Mouse (Mus musculus) spleen, postnatal 14 days (tissue): ENCODE data around the gene Tnfrsf13c.

Experiments used
- DNase-seq, 2 experiments: peaks; one replicate each; pipeline ENCODE4 v3.0.0; 2021 to 2022; ENCODE audit warnings: low spot score in 2 of 2

Tnfrsf13c gene

DNA sequence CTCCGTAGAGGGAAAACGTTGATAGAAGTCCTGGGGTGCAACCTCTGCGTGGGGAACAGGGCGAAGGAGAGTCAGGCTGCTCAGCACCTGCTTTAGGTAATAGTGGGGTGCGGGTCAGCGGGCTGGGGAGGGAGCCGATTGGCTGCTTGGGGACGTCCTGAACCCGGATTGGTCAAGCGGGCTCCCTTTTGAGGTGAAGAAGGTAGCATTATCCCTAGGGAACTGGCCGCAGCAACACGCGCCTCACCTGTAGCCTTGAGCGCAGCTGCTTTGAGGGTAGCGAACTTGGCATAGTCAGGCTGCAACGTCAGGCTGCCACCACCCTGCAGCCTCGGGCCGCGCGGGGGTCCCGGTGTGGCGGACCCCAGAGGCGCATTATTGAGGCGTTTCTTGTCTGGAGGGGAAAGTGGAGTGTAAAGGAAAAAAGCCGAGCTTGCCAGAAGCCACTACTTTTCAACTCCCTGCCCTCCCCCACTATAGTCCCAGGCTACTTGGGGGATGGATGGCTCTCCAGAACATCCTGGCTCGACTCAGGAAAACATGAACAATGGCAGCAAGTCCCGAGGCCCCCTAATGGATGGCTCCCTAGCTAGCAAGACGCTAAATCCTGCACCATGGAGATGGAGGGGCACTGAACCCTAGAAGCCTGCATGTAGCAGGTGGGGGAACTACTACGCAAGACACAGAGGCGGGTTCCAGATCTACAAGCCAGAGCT, 16.5 kb downstream of the Tnfrsf13c start:
- no peak for DNase-seq

DNA sequence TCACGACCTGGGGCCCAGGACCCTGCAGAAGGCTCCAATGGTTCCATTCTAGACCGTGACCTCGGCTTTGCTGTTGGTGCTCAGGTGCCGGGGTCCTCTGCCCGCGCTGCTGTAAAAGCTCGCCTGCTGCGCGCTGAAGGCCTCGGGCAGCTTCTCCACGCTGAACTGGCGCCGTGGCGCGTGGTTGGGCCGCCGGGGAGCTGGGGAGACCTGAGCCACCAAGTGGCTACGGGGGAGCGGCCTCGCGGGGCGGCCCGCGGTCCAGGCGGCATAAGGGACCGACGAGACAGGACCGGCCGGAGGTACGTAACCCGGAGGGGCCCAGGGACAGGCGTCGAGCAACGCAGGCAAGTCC, 17.1 kb downstream of the Tnfrsf13c start:
- DNase-seq, result no peak

DNA sequence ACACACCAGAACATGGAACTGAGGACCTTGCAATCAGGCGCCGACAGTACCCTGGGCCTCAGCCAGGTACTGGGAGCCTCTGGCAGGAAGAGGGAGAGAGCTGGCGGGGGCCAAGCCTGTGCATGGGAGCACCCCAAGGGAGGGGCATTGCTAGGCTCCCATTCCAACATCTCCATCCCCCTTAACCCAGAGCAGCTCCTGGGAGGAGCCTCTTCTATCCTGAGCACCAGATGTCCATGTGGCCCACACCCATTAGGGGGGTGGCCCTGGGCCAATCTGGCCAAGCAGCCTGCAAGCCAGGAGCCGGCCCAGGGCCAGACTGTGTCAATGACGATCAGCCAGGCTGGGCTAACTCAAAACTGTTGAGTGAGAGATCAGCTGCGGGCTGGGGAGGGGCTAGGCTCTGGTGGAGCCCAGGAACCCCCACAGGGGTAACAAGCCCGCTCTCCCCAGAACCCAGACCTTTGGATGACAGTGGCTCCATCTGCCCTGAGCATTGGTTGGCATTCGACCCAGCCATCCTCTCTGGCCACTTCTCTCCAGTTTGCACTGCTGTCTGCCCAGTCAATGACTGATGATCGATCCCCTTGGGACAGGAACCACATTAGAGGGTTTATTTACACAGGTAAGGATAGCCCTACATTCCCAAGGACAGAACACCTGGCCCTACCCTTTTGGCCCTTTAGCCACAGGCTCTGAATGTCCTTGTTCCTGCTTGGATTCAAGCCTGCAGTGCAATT, 17.6 kb downstream of the Tnfrsf13c start:
- DNase-seq, result no peak

DNA sequence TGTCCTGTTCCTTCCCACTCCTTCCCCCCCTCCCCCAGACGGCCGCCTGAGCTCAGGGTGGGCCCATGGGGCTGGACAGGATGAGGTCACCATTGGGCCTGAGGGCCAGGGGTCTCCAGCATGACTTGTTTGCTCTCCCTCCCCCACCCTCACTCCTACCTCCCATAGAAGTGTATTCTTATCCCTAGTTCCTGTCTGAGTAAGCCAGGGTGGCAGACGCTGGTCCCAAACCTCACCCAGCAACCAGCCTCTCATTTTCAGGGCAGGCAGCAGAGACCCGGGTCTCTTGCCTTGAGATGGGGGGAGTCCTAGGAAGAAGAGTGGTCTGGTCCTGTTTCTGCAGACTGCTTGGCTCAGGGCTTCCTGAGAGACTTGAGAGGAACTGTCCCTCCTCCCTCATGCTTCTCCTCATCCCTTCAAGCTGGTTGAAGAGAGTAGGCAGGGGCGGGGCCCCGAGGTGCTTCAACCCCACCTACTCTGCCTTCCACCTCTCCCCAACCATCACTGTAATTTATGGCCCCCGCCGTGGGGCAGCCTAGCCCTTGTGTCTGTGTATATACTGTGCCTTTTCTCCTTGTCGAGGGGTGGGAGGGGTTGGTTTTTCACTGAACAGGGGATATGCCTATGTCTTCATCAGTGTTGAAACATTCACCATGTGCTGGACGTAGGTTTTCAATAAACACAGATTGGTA, 19.3 kb downstream of the Tnfrsf13c start:
- DNase-seq, result no peak

DNA sequence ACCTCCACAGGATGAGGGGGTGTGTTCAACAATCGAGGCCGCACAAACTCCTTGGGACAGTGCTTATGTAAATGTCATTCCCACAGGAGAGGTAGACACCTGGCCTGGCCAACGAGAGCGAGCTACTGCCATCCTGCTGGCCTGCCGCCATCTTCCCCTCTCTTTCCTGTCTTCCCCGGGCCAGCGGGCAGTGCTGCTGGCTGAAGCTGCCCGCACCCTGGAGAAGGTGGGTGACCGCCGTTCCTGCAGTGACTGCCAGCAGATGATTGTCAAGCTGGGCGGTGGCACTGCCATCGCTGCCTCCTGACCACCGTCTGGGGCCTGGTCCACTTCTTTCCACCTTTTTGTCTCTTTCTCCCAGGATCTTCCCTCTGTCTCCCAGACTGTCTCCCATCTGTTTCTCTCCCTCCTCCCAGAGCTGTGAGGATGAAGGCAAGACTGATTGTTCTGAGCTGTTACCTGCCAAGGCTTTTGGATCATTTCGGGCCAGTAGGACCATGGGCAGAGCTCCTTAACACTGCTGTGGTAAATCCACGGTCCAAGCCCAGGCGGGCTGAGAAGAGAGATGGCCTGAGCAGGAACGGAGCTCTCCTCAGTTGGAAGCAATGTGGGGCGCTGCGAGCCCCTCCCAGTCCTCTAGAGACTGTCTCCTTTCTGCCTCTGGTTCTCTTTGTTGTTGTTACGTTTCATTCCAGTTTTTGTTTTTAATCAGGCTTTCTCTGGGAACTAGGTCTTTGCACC, 20.4 kb downstream of the Tnfrsf13c start:
- no peak for DNase-seq

DNA sequence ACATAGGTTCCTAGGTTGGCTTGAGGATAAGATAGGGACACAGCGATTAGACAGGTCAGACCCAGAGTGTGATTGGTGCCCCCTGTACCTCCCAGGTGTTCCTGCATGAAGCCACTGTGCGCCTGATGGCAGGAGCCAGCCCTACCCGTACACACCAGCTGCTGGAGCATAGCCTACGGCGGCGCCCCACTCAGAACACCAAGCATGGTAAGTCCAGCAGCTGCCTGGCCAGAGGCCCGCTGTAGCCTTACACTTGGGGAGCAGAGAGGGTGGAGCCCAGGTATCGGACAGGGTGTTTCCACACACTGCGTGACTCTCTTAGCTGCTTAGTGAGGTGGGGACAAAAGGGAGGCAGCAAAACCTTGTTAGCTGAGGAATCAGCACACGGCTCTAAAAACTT, 21.1 kb downstream of the Tnfrsf13c start:
- no peak for DNase-seq

DNA sequence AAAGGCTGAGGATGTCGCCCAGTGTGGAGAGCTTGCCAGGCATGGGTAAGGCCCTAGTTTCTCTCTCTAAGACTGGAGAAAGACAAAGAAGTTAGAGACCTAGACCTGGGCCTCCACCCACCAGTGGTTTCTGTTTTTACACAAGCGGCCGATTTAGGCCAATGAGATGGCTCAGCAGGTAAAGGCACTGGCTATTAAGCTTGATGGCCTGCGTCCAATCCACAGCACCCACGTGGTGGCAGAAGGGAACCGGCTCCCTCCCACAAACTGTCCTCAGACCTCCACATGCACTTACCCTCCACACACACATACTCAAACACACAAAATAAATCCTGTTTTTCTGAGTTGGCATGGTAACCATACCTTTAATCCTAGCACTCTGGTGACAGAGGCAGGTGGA, 22.1 kb downstream of the Tnfrsf13c start:
- DNase-seq, result no peak

DNA sequence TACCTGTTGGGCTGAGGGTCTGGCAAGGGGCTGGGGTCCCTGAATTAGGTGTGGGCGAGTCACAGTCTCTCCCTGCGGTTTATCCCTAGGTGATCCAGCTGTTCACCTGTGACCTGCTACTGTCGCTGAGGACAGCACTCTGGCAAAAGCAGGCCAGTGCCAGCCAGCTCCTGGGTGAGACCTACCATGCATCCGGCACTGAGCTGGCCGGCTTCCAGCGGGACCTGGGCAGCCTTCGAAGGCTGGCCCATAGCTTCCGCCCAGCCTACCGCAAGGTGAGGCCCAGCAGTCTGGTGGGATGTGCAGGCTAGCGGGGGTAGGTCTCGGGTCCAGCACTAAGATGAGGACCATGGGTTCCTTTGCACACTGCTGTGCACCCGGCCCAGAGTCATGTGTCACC, 24.6 kb downstream of the Tnfrsf13c start:
- no peak for DNase-seq

DNA sequence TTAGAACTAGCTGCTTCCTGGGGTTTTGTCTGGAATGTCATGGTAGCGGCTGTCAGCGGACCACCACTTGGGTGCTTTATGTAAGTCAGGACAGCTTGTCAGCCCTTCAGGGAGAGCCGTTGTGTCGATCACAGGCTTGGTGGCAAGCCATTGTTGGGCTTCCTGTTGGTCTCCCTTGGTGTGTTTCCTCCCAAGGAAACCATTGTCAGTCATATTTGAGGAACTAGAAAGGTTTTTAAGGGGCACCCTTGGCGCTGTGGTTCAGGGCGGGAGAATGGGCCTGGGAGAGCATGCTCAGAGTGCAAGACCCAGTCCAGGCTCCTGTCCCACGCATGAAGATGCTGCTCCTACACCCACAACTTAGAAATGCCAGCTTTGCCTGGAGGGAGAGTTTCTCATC, 25.8 kb downstream of the Tnfrsf13c start:
- no peak for DNase-seq

DNA sequence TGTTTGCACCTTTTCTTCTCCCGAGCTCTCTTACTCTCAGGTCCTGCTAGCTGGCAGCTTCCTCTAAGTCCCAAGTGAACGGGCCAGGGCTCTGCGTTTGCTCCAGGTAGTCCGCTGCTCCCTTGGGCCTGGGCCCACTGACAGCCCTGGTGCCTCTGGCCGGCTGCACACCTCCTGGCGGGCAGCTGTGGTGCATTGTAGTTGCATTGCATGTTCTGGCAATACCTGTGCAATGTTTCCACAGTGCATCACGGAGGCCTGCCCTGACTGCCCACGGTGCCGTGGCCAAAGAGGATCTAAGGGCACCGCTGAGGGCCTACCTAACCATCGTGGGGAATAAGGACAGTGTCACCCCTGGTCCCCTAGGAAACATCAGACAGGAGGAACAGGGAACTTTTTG, 26.2 kb downstream of the Tnfrsf13c start:
- DNase-seq, result no peak

DNA sequence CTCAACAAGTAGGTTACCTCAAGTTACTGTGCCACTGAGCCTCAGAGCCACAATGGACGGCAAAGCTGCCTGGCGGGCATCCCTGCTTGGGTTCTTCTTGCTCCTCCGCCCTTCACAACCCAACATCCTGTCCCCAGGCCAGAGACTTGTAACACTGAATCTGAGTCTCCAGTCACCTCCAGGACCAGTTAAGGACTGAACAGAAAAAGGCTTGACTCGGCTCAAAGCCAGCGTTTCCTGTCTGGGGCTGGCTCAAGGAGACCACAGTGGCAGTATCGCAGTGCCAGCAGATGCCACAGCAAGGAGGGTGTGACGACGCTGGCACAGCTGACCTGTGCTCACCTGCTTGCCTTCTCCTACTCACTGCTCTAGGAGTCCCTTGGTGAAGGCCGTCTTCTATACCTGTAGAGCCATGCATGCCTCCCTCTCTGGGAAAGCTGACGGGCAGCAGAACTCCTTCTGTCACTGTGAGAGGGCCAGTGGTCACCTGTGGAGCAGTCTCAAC, 26.9 kb downstream of the Tnfrsf13c start:
- no peak for DNase-seq

DNA sequence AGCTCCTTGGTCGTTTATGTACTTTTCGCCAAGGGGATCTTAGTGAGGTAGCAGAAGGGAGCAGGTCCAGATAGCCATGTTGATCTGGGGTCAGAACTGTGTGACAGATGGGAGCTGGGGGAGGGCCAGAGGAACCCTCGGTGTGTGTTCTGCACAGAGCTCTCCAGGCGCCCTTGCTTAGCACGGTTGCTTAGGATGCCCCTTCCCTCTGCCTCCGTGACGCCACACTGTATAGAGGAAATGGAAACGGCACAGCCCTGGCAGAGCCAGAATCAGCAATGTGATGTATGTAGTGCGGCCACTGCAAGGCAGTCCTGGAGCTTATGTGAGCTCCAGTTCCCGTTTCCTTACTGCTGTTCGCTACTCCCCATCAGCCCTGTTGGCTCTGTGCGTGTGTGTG, 27.9 kb downstream of the Tnfrsf13c start:
- DNase-seq, result no peak

DNA sequence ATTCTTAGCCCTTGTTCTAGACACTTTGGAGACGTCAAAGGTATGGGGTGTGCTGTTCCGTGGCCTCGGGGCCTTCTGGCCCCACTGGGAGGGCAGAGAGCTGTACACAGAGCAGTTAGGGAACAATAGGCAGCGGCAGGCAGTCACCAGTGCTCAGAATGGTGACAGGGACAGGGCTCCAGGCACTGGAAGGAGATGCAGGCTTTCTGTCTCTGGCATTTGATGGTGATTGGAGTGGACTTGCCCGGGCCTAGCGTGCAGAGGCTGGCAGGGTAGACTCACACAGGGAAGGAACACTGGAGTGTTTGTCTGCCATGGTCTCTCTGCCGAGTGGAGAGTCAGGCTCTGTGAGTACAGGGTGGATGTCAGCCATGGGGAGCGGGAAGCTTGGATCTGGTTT, 31.6 kb downstream of the Tnfrsf13c start:
- no peak for DNase-seq

DNA sequence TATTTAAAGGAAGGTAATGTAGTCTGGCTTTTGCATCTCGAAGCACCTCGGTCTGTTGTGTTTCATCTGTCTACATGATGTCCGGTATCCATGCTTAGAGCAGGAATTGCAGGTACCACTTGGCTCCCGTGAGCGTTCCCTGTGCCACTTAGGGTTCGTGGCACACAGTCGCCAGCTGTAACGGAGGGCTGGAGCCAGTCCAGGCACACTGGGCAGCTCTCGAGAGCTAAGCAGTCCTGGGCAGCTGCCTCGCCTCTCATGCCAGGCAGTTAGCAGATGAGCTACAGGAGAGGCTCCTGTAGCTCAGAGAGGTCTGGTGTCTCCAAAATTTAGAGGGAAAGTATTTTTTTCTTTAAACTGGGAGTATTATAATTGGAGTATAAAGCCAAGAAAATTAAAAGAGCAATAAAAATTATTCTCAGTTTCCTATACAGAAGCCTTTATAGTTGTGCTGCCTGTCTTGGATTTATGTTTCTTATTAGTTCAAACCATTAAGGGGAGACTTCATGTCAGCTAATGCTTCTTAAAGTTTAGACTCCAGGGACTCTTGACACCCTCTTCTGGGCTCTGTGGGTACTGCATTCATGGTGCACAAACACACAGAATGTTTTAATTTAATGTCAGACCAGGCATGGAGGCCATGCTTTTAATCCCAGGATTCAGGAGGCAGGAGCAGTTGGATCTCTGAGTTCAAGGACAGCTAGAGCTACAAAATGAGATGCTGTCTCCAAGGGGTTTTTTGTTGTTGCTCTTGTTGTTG, 35.5 kb downstream of the Tnfrsf13c start:
- DNase-seq, result peak in 1 of 2 experiments; percentile 67

DNA sequence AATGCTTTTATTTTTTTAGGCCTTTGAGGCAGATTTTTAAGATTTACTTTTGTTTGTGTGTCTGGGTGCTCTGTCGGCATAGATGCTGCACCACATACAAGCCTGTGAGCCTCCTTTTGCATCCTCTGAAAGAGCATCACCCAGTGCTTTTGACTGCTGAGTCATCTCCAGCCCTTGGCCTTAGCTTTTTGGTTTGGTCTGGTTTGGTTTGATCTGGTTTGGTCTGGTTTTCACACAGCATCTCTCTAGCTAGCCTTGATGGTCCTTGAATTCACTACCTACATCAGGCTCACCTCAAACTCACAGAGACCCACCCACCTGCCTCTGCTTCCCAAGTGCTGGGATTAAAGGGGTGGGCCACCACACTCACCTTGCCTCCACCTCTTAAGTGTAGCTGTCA, 36.2 kb downstream of the Tnfrsf13c start:
- DNase-seq, result no peak

DNA sequence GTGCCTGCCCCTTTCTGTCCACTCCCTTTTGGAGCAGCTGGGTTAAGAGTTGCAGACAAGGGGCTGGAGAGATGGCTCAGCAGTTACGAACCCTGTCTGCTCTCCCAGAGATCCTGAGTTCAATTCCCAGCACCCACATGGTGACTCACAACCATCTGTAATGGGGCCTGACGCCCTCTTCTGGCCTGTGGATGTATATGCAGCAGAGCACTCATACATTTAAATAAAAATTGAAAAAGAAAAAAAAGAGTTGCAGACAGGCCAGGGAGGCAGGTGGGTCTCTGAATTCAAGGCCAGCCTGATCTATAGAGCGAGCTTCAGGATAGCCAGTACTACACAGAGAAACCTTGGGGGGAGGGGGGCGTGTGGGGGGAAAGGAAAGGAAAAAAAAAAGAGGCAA, 36.8 kb downstream of the Tnfrsf13c start:
- no peak for DNase-seq

DNA sequence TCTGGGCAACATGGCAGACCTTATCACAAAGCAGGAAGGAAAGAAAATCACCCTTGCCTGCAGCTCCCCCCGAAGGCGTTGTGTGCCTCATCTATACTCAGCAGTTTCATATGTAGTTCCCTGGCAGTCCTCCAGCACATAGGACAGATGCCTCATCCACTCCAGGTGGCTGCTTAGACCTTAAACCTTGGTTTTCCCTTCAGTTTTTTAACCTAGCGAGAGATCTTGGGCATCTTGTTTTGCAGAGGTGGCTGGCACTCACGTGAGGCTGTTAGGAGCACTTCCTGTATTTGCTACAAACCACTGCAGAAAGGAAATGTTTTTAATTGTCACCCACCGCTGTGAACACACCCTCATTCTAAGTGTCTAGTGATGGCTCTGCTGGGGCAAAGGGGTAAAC, 37.2 kb downstream of the Tnfrsf13c start:
- DNase-seq, result no peak

DNA sequence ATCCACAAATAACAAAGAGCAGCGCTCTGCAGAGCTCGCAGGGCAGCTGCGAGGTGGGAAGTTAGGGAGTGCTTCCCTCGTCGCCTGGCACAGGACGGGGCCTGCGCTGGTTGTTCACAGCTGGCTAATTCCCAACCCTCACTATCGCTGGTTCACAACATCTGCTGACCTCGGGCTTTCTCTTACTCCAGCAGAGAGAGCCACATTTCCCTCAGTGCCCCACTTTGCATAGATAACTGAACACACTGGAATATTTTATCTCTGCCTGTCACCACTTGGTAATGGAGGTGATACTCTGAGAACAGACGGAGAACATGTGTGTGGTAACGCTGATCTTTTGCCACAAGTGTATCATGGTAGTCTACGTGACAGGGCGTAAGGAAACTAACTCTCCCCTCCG, 38.0 kb downstream of the Tnfrsf13c start:
- no peak for DNase-seq

DNA sequence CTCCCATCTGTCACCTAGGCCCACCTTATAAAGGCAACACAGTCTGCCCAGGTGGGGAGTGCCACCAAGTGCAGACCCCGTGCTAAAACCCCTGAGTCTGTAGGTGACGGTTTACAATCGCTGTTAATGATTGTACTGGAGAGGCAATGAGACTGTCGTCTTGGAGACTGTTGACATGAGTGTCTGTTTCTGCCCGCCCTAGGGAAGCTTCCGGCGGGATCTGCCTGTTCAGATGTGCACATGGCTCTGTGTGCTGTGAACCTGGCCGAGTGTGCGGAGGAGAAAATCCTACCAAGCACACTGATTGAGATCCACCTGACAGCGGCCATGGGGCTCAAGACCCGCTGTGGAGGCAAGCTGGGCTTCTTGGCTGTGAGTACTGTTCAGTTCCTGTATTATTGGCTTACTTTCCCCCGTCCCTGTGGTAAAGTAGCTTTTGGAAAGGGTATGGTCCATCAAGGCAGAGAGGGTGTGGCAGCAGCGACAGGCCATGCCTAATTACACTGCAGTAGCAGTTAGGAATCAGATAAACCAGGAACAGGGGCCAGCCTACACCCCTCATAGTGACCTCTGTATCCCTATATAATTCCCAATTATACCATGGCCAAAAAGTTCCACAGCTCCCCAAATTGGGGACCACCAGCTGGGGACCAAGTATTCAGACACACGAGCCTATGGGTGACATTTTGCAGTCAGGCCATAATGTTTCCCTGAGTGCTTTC, 38.9 kb downstream of the Tnfrsf13c start:
- no peak for DNase-seq

DNA sequence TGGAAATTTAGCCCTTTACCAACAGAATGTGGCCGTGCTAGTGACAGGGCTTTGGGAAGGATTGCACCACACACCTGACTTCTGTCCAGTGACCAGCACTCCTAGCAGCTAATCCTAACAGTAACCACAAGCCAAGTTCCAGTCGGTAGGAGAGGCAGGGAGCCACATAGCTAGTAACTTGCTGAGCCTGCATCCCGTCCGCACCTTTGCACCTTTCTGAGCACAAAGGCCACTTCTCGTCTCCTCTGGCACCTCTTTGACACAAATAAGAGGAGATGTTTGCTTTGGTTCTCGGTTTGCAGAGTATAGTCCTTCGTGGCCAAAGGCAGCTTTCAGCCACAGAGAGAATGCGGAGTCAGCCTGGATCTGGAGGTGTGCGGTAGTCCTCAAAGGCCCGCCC, 39.5 kb downstream of the Tnfrsf13c start:
- no peak for DNase-seq

DNA sequence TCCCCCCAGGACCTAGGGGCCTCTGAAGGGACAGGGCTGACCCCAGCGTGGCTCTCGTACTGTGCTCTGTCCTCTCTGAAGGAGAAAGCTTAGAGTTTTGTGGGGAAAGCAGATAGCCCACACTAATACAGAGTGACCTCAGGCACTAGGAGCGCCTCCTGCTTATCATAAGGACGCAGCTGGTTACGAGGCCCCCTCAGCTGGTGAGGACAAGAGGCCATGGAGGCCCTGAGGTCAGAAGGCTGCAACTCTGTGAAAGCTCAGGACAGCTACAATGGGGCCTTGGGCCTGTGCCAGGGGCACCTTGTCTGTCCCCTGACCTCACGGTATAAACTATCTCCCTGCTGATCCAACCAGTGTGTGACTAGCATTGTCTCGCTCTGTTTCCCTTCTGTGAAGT, 40.0 kb downstream of the Tnfrsf13c start:
- no peak for DNase-seq
